Mouse (Mus musculus) layer of hippocampus, adult 9-10 months (tissue): Measurements from ENCODE around the gene Rreb1.

Experiments
- DNase-seq: peaks from one replicate; pipeline ENCODE4 v3.0.0; 2022; ENCODE audit warnings: low spot score

The Rreb1 gene

GRCm38 (mm10) chr13:37945392-37945791, 167.2 kb downstream of the Rreb1 start:
- DNase-seq, result no peak

GRCm38 (mm10) chr13:37946734-37947133, 168.5 kb downstream of the Rreb1 start:
- DNase-seq, result peak; percentile 69

DNA sequence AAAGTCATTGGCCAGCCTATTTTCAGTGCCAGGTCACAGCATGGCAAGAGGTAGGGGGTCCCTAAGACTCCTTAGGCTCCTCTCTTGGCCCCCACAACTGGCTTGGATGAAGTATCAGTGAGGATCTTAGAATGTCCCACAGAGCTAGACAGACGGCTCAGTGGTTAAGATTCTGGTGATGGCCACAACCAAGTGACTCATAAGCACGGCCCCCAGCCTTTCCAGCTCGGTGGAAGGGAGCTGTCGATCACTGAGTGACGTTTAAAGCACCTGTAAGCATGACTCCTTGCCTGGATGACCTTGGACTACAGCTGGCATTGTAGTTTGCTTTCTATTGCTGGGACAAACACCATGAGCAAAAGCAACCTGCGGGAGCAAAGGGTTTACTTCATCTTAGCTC, 174.8 kb downstream of the Rreb1 start:
- DNase-seq, result no peak

- no peak for DNase-seq
Observed at GRCm38 (mm10) chr13:37954318-37954717, 176.1 kb downstream of the Rreb1 start.

DNA sequence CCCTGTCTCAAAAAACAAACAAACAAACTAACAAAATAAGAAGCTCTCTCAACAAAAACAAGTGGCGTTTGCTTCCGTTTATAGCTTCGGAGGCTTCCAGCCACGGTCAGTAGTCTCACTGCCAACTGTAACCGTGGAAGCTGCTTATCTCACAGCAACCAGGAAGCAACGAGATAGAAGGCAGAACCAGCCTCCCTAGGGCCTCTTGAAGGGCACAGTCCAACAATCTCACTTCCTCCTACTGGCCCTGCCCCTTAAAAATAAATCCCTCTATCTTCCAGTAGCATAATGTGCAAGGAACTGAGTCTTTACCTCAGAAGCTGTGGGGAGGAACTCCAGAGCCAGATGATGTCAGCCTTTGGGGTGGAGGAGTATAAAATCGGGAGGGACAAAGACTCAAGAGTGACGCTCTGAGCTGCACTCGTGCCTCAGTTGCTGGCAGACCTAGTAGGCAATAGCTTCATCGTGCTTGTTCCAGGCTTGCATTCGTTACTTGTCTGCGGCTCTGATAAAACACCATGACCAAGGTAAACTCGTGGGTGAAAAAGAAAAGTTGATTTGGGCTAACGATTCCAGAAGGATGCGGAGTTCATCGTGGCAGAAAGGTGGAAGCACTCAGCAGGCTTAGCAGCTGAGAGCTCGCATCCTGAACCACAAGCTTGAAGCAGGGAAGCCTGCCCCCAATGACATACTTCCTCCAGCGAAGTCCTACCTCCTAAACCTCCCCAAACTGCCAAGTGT, 180.5 kb downstream of the Rreb1 start:
- DNase-seq, result no peak

- no peak for DNase-seq
Observed at GRCm38 (mm10) chr13:37959239-37959907, 181.2 kb downstream of the Rreb1 start.

DNA sequence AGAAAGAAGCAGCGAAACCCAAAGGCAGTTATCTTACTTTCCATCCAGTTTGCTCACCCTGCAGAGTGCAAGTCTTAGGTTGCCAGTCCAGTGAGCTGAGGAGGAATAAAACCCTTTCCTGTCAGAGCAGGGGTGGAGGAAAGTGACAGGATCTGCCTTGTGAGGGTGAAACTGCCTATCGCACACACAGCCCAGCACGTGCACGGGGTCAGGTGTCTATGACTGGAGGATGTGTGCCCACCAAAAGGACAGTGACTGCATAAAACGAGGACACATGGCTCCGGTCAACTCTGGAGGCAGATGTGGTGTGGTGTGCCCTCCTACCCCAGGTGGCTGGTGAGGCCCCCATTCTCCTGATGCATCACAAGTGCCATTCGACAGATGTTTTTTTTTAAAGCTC, 181.7 kb downstream of the Rreb1 start:
- DNase-seq, result no peak

DNA sequence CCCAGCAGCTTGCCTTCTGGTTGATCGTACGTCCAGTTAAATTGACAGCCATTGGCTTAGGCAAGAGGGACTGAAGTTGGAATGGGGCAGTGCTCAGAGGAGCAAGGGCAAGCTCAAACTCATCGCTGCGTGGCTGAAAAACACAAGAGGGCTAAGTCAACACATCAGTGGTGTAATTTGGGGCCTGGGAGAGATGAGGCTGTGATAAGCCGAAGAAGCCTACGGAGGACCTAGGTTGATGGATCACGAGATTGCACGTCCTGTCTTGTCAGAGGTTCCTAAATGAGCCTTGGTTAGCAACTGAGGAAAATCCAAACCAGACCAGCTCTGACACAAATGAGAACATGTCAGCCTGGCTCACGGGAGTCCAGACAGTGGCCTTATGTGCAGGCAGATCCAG, 184.3 kb downstream of the Rreb1 start:
- DNase-seq, result no peak

DNA sequence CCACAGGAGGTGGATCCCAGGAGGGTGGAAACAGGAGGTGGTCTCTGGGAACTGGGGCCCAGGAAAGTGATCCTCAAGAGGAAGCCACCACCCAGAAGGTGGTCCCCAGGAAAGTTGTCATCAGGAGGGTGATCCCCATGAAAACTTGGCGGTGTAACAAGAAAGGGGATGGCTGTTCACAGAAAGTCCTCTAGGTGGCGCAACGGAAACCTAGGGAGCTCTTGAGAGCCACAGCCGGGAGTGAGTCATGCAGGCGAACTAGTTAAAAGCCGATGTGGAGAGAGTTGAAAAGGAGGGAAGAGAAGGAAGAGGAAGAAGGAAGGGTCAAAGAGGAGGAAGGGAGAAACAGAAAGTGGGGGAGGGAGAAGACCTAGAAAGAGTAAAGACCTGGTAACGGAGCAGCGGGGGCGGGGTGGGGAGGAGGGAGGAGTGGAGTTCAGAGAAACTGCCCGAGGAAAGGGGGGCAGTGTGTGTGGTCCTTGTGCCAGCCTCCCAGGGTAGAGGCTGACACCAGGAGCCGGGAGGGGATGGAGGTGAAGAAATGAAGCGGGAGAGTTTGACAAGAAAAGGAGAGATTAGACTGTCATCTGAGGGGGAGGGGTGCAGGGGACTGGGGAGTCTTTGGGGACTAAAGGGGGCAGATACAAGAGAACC, 185.3 kb downstream of the Rreb1 start:
- peak; percentile 69 for DNase-seq

- no peak for DNase-seq
Observed at GRCm38 (mm10) chr13:37964128-37965087, 186.2 kb downstream of the Rreb1 start.

- no peak for DNase-seq
Observed at GRCm38 (mm10) chr13:37965126-37965914, 187.1 kb downstream of the Rreb1 start.

DNA sequence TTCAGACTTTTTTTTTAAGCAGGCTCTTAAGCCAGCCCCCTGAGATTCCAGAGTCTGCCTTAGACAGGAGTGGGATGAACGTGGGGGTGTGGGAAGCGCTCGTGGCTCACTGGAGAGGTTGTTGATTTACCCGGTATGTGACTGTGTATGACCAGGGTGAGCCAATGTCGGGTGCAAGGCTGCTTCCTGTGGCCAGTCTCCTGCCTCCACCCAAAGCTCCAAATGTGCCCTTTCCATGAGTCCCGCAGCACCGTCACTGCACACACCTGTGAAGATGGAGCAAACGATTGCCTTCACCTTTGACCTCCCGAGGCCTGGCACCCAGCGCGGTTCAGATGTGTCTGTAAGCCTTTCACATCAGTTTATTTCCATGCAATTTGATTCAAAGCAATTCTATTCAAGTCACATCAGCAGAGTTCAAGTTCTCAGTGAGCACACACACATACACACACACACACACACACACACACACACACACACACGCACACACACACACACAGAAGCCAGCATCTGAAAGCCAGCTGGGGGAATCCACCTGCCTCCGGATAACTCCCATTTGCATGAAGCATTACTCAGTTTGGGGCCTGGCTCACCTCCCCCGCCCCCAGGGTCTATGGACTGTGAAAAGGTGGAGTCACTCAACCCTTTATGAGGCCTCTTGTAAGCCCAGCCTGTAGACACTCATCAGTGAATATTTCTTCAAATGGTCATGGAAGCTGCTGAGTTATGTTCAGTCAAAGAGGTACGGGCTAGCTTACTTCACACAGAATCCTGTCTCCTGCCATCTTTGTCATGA, 188.3 kb downstream of the Rreb1 start:
- no peak for DNase-seq

DNA sequence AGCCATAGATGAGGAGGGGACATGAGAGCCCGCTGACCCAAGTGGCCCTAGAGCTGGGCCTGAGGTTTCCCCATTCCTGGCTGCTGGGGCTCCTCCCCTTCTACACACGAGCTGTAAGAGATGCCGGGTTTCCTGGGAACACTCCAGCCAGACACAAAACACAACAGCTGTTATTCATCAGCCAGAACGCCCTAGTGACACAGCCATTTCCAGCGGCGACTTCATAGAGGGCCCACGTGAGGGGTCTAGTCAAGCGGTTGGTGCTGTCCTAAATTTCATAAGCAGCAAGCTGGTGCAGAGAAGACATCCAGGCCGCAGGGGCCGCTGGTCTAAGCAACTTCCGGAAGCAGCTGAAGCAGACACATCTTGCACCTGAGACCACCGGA, 188.8 kb downstream of the Rreb1 start:
- DNase-seq, result no peak

GRCm38 (mm10) chr13:37967565-37967964, 189.4 kb downstream of the Rreb1 start:
- no peak for DNase-seq

GRCm38 (mm10) chr13:37969337-37969736, 191.1 kb downstream of the Rreb1 start:
- DNase-seq, result peak; percentile 91

GRCm38 (mm10) chr13:37969988-37970387, 191.8 kb downstream of the Rreb1 start:
- no peak for DNase-seq

GRCm38 (mm10) chr13:37970887-37971530, 192.8 kb downstream of the Rreb1 start:
- DNase-seq, result no peak

DNA sequence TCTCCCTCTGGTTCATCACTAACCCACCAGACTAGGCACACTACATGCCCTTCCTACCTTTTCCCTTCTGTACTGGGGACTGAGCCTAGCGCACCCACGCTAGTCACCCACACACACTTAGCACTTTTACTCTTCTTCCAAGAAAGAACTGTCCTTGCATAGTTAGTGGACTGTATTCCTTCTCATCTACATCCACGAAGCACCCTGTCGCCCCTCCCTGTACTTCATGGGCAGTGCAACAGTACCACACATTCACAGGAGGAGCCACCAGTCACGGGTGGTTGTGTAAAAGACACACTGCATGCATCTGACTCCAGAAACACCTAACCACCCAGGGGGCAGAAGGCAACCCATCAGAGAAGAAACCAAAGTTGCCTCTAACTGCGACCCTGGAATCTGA, 195.8 kb downstream of the Rreb1 start:
- no peak for DNase-seq

DNA sequence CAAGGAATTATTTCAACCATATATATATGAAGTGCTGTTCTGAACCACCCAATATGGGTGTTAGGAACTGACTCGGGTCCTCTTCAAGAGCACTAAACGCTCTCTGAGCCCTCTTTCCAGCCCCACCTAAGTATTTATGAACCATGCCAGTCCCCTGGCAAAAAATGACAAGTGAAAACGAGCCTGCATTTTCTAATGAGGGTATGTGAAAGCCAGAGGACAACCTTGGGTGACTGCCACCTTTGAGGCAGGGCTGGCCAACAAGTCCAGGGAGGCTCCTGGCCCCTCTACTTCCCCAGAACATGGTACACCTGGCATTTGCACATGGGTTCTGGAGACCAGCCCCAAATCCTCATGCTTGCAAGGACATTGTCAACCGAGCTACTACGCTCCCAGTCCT, 196.5 kb downstream of the Rreb1 start:
- no peak for DNase-seq

DNA sequence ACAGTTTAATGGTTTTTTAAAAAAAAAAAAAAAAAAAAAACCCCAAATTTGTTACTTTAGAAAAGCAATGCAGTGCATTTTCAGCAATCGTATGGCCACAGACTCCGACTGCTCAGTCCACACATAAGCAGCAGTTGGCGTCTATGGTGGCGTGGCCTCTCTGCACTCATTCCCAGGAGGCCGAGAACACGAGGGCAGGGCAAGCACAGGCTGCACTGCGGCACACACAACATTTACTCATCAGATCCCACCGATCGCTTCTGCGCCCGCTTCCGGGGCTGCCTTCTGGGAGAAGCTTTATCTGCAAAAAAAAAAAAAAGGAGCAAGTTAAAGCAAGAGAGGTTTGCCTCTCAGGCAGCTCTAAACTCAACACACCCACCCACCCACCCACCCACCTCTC, 201.3 kb downstream of the Rreb1 start:
- DNase-seq, result no peak
